Mouse (Mus musculus) spleen, adult 2 months (tissue): Measurements from ENCODE around the gene Muc5ac.

Experiments
- CTCF ChIP-seq: fragments of 200-500 bp; IDR thresholded peaks from 2 replicates; pipeline ENCODE4 v1.5.1; 2011; ENCODE audit warnings: mild to moderate bottlenecking, inconsistent platforms; ENCODE audit not compliant: insufficient read depth, insufficient read length, insufficient replicate concordance; ENCODE audit errors: extremely low read depth
- POLR2A ChIP-seq: fragments of 200-500 bp; IDR thresholded peaks from 2 replicates; pipeline ENCODE4 v1.6.1; 2011; ENCODE audit warnings: low read depth, low read length, inconsistent platforms

- TF ChIP-seq CTCF (no peak), POLR2A (no peak)
Observed at GRCm38 (mm10) chr7:141770988-141771387, 17.8 kb upstream of the Muc5ac start.
